Mouse (Mus musculus): ENCODE measurements at regions not wholly inside any gene's neighbourhood (a gene's known extent, or its start where the extent isn't known, plus 50 kb on each side); places are given as distances from the start of the nearest gene placed in this dataset.
A peak's percentile ranks its signal among the peaks of the same experiment; 100 is the strongest.

GRCm38 (mm10) chr10:125790924-125791323 is 175.0 kb upstream of the Lrig3 start:
- no peak for DNase-seq (ENCODE audit: low spot score)

DNA sequence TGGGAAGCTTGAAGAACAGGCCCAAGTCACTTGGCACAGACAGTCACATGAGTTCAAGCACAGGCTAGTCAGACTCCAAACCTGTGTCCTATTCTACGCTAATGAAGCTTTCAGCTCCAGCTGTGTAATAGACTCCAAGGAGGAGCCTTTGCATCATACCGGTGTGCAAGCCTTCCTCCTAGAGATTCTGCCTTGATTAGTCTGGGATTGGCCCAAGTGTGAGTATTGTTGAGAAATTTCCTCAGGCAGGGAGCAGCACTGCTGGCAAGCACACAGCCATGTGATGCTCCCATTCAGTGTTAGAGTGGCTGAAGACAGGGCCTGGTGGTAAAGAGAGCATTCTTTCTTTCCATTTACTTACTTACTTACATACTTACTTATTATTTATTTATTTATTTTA is 171.5 kb upstream of the Lrig3 start:
- DNase-seq (ENCODE audit: low spot score), result no peak

- DNase-seq (ENCODE audit: low spot score), result no peak
Observed at GRCm38 (mm10) chr10:125795323-125795722, 170.6 kb upstream of the Lrig3 start.

- DNase-seq (ENCODE audit: low spot score), result no peak
Observed at GRCm38 (mm10) chr10:125798678-125799077, 167.3 kb upstream of the Lrig3 start.

DNA sequence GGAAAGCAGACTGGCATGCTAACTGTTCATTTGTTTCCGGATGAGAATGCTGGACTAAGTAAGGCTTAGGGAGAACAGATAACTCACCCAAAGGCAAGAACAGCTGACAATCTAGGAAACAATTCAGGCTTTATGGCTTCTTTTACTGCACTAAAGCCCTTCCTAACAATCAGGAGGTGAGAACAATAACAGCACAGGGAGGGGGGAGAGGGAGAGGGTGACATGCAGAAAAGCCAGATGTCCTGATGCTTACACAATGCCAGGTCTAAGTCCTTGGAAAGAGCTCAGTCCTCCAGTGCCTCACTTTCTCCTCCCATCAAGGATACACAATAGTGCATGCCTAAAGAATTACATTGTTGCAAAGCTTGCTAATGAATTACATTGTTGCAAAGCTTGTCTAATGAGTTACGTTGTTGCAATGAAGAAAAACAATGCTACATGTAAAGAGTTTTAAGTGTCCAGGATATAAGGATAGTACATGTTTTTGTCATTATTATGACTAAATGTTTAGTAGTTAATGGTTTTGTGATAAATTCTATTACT is 165.3 kb upstream of the Lrig3 start:
- DNase-seq (ENCODE audit: low spot score), result no peak

- no peak for DNase-seq (ENCODE audit: low spot score)
Observed at GRCm38 (mm10) chr10:125801450-125801849, 164.5 kb upstream of the Lrig3 start.

- no peak for DNase-seq (ENCODE audit: low spot score)
Observed at GRCm38 (mm10) chr10:125802923-125803583, 162.9 kb upstream of the Lrig3 start.

- no peak for DNase-seq (ENCODE audit: low spot score)
Observed at GRCm38 (mm10) chr10:125809763-125810361, 156.1 kb upstream of the Lrig3 start.

- DNase-seq (ENCODE audit: low spot score), result no peak
Observed at GRCm38 (mm10) chr10:125810590-125810989, 155.4 kb upstream of the Lrig3 start.

DNA sequence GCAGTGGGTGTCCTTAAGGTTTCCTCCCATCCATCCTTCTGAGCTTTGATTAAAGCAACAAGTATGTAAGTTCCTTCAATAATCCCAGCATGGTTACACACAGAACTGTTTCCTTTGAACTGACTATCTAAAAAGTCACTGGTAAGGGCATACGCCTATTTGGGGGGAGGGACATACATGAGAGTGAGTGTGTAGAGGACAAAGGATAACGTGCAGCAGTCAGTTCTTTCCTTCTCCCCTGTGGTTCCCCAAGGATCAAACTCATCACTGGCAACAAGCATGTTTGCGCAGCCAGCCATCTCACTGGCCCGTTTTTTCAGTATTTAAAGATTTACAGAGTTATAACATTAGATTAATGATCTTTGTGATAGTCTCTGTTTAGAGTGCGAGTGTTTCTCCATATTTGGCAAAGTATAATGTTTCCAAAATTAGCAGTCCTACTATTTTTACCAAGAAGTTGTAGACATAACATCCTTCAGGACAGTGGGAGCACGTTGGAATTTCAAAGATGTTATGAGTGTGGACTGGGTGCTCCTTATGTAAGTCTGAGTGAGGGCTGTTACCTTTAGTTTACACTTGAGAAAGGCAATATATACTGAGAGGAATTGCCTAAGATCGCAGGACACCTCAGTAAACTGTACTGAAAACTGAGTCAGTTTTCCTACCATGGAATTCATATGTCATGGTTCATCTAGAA is 151.6 kb upstream of the Lrig3 start:
- no peak for DNase-seq (ENCODE audit: low spot score)

DNA sequence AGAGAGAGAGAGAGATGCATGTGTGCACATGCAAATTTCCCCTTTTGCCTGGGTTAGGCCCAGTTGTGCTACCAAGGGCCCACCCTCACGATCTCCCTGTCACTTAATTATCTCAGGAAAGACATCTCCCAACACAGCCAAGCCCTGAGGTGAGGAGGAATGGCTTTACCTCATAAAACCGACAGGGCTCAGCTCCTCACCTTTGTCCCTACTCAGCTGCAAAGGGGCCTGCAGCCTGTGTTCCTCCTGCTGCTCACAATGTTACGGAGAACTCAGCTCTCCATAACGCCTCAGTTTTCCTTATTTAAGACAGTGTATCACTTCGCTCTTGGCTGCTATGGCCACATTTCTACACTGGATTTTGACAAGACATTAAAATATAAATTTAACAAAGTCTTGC is 133.8 kb upstream of the Lrig3 start:
- DNase-seq (ENCODE audit: low spot score), result no peak

GRCm38 (mm10) chr10:125832764-125833163 is 133.2 kb upstream of the Lrig3 start:
- no peak for DNase-seq (ENCODE audit: low spot score)

DNA sequence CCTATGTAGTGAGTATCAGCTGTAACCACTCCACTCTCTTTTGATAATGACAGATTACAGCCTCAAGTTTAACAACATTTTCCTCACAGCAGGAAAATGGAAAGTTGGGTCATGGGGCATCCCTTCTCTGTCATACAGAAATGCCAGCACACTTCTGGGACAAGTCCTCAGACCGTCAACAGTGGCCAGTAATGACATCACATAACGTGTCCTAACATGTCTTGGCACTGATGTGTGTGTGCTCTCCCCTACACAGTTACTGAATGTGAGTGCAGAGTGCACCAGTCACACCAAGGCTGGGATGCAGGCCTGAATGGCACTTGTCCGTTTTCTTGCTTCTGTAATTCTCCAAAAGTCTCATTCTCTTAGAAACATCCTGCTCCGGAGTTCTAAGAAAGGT is 132.0 kb upstream of the Lrig3 start:
- no peak for DNase-seq (ENCODE audit: low spot score)

DNA sequence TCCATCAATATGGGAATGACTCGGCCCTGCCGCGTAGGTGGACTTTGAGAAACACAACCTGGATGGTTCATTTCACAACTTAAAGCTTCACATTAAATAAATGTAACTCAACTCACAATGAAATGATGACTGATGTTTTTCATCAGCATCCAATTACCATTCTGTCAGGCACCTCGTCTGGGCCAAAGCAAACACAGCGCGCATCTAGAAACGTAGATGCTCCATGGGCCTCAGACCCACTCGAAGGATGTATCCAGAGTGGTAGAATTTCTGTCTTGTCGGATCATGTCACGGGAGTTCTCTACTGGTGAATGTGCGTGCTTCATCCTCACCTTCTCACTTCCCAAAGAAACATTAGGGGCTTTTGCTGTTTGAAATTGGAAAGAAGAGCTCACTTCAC is 127.0 kb upstream of the Lrig3 start:
- DNase-seq (ENCODE audit: low spot score), result no peak

GRCm38 (mm10) chr10:125839621-125840141 is 126.3 kb upstream of the Lrig3 start:
- peak; percentile 26 for DNase-seq (ENCODE audit: low spot score)

DNA sequence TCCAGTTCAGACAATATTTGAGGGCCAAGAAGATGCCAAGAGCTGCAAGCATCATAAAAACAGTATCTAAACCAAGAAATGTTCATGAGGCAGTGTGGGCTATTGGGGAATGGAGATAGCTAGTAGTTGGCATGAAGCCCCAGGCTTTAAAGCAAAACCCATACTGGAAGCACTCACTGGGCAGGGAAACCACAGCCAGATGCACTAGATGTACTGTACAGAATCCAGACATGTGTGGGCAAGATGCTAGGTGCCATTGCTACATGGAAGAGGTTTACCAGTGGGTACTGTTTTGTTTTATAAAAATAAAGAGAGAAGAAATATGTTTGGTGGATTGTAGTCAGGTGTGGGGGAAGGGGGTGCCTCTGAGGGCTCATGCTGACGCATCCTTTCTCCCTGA is 125.6 kb upstream of the Lrig3 start:
- no peak for DNase-seq (ENCODE audit: low spot score)

GRCm38 (mm10) chr10:125844336-125844865 is 121.6 kb upstream of the Lrig3 start:
- DNase-seq (ENCODE audit: low spot score), result no peak

DNA sequence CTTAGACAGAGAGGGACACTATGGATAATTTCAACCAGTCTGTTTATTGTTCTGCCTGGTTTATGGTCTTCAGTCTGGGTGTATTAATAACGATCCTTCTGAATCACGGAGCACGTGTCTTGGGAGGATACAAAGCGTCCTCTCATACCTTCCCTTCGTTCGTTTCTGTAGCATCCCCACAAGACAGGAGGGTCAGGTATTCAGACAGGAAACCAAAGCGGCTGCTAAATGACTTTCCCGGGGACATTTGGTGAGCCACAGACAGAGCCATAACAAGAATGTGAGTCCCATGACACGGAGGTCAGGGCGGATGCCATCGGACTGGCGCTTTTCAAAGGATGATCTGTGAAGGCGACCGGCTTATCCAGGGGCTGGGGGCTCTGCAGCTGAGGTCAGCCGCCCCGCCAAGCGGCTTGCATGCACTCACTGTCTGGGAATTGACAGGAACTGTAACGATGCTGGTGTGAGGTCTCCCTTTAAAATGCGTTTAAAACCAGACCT is 120.9 kb upstream of the Lrig3 start:
- DNase-seq (ENCODE audit: low spot score), result no peak

GRCm38 (mm10) chr10:125850370-125850769 is 115.6 kb upstream of the Lrig3 start:
- DNase-seq (ENCODE audit: low spot score), result no peak

DNA sequence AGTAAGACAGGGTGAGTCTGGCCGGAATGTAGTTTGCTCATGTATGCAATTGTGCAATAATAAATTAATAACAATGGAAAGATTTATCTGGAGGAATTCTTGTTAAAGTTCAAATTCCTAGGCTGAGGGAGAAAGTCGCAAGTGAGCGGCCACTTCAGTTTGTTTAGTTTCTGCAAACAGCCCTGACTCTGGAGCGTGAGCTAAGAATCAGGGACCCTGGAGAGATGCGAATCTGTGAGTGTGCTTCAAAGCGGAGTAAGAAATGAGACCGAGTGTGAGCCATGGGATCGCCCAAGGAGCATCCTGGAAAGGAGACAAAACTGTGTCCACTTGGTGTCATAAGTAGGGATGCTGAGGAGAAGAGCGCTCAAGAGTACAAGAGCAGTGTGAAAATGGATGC is 104.2 kb upstream of the Lrig3 start:
- no peak for DNase-seq (ENCODE audit: low spot score)

- DNase-seq (ENCODE audit: low spot score), result no peak
Observed at GRCm38 (mm10) chr10:125866346-125866745, 99.6 kb upstream of the Lrig3 start.

- peak; percentile 4 for DNase-seq (ENCODE audit: low spot score)
Observed at GRCm38 (mm10) chr10:125884563-125884962, 81.4 kb upstream of the Lrig3 start.

- DNase-seq (ENCODE audit: low spot score), result no peak
Observed at GRCm38 (mm10) chr10:125885796-125886195, 80.2 kb upstream of the Lrig3 start.

All from layer of hippocampus, adult 11-12 months (tissue).